Mouse (Mus musculus) T-helper 17 cell (primary cell): ENCODE measurements around the gene Msi2.

Source experiments
- in situ Hi-C, 2 experiments: fragments of 300-600 bp; cut with MboI, MseI; formaldehyde crosslinking; loops; 1 replicate in 1 of 2; 2 replicates in 1 of 2; pipeline ENCODE4 v1.15.1; 2025; ENCODE audit warnings: high pct_unique_total_duplicates in 2 of 2

Gene Msi2

GRCm38 (mm10) chr11:88566613-88567606, 151.4 kb downstream of the Msi2 start:
- in situ Hi-C loops = no loop called here

- in situ Hi-C loops = no loop called here
Observed at GRCm38 (mm10) chr11:88564810-88565209, 153.5 kb downstream of the Msi2 start.

GRCm38 (mm10) chr11:88564363-88564762, 153.9 kb downstream of the Msi2 start:
- in situ Hi-C loops = no loop called here

- in situ Hi-C loops = no loop called here
Observed at GRCm38 (mm10) chr11:88561191-88561590, 157.1 kb downstream of the Msi2 start.

GRCm38 (mm10) chr11:88560634-88561033, 157.7 kb downstream of the Msi2 start:
- in situ Hi-C loops = no loop called here

- in situ Hi-C loops = loop anchor here in 1 of 2 experiments (10.0 kb wide), 1 partner anchor 65 kb away; no protein-coding TSS in a partner anchor
Observed at GRCm38 (mm10) chr11:88559365-88559970, 158.8 kb downstream of the Msi2 start.

GRCm38 (mm10) chr11:88558731-88559130, 159.6 kb downstream of the Msi2 start:
- in situ Hi-C loops = loop anchor here in 1 of 2 experiments (10.0 kb wide), 1 partner anchor 66 kb away; no protein-coding TSS in a partner anchor

GRCm38 (mm10) chr11:88557828-88558580, 160.3 kb downstream of the Msi2 start:
- in situ Hi-C loops = loop anchor here in 1 of 2 experiments (10.0 kb wide), 1 partner anchor 67 kb away; no protein-coding TSS in a partner anchor

- in situ Hi-C loops = loop anchor here in 1 of 2 experiments (10.0 kb wide), 1 partner anchor 68 kb away; no protein-coding TSS in a partner anchor
Observed at GRCm38 (mm10) chr11:88557116-88557768, 161.1 kb downstream of the Msi2 start.

GRCm38 (mm10) chr11:88555902-88556549, 162.3 kb downstream of the Msi2 start:
- in situ Hi-C loops = loop anchor here in 1 of 2 experiments (10.0 kb wide), 1 partner anchor 69 kb away; no protein-coding TSS in a partner anchor

GRCm38 (mm10) chr11:88555232-88555818, 163.0 kb downstream of the Msi2 start:
- in situ Hi-C loops = loop anchor here in 1 of 2 experiments (10.0 kb wide), 1 partner anchor 69 kb away; no protein-coding TSS in a partner anchor

GRCm38 (mm10) chr11:88553521-88554310, 164.6 kb downstream of the Msi2 start:
- in situ Hi-C loops = loop anchor here (5.0 to 10.0 kb wide), 4 partner anchors 34 to 164 kb away; partner anchors contain the start of gene Msi2 (in 2 of the 2)

GRCm38 (mm10) chr11:88552987-88553386, 165.3 kb downstream of the Msi2 start:
- in situ Hi-C loops = loop anchor here (5.0 to 10.0 kb wide), 4 partner anchors 34 to 164 kb away; partner anchors contain the start of gene Msi2 (in 2 of the 2)

GRCm38 (mm10) chr11:88552385-88552784, 165.9 kb downstream of the Msi2 start:
- in situ Hi-C loops = loop anchor here (5.0 to 10.0 kb wide), 4 partner anchors 35 to 165 kb away; partner anchors contain the start of gene Msi2 (in 2 of the 2)

- in situ Hi-C loops = loop anchor here (5.0 to 10.0 kb wide), 4 partner anchors 36 to 166 kb away; partner anchors contain the start of gene Msi2 (in 2 of the 2)
Observed at GRCm38 (mm10) chr11:88551034-88551433, 167.3 kb downstream of the Msi2 start.

- in situ Hi-C loops = loop anchor here (5.0 to 10.0 kb wide), 4 partner anchors 37 to 167 kb away; partner anchors contain the start of gene Msi2 (in 2 of the 2)
Observed at GRCm38 (mm10) chr11:88550083-88550907, 168.0 kb downstream of the Msi2 start.

GRCm38 (mm10) chr11:88549529-88549900, 168.8 kb downstream of the Msi2 start:
- in situ Hi-C loops = no loop called here
